Mouse (Mus musculus): ENCODE results near the gene Xlr4a.
"Not testable (repeated sequence)": the region's sequence is repeated elsewhere in the genome, so short reads cannot be mapped to it uniquely, and the experiment has no call there.

The Xlr4a gene

DNA sequence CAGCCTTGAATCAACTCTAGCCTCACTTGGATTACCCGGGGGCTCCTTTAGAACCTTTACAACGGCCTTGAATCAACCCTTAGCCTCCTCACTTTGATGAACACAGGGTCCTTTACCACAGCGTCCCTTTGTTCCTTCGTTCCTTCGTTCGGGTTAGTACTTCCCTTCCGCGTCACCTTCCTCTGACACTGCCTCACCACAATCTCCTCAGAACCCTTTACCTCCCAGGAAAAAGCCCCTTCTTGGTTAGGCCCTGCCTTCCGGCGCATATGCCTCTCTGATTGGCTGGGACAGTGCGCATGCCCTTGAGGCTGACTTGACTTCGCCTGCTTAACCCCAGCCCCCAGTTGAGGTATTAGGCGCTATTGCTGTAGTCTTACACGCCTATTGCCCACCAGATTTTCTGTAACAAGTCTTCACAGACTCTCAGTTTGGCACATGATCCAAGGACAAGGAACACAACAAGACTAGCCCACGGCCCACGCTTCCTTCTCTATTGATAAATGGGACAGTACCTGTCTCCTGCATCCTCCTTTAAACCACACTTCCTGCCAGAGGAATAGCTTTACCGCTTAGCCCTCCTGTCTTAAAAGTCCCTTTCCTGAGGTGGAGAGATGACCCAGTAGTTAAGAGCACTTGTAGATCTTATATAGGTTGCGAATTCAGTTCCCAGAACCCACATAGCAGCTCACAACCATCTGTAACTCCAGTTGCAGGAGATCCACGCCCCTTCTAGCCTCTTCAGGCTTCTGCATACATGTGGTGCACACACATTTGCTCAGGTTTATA lies at the start of gene Xlr4a:
Xlr4a (minus strand) TSS at position 212 of the 789 bp plus-strand sequence.
- ATAC-seq (ENCODE audit: low TSS enrichment): not testable (repeated sequence)

DNA sequence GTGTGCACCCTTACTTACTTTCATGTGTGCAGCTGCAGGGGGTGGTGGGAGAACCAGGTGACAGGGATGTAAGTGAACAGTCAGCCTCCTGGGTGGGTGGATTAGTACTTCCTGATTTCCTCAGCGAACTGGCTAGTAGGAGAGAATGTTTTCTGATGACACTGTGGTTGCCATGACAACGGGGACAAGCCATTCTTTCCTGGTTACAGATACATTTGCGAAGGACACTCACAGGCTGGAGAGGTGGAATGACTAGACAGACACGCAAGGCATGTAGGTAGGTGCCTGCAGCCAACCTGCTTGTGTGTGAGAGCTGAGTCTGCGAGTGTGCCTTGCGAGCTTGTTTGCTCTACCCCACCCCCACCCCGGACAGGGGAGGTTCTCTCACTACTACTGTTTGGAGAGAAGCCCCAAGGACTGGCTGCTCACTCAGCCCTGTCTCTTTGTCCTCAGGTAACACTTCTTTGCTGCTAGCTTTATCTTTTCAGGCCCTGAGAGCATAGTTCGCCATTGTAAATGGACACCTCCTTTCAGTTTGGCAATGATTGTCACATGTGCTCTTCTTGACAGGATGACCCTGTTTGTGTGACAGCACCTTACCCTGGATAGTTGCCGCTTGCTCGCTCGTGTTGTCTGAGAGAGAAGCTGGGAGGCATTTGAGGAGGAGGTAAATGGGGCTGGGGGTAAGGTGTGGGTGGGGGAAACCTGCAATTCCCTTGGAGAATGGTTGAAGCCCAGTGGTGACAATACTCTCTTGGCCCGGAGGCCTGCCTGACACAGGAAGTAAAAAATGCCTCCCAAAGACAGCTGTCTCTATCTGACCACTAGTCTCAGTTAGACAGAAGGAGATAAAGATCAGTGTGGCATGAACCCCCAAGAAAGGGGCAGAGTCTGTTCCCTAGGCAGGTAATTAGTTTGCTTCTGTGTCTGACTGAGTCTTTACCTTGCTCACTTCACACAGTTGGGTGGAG lies 40.9 kb upstream of the Xlr4a start:
- ATAC-seq (ENCODE audit: low TSS enrichment): peak; percentile 98

GRCm38 (mm10) chrX:73116747-73117146 lies 34.5 kb upstream of the Xlr4a start, which contains the start of gene Gm14685:
TSS of gene Gm14685 (plus strand) at chrX:73117047.
- not testable (repeated sequence) for ATAC-seq (ENCODE audit: low TSS enrichment)

DNA sequence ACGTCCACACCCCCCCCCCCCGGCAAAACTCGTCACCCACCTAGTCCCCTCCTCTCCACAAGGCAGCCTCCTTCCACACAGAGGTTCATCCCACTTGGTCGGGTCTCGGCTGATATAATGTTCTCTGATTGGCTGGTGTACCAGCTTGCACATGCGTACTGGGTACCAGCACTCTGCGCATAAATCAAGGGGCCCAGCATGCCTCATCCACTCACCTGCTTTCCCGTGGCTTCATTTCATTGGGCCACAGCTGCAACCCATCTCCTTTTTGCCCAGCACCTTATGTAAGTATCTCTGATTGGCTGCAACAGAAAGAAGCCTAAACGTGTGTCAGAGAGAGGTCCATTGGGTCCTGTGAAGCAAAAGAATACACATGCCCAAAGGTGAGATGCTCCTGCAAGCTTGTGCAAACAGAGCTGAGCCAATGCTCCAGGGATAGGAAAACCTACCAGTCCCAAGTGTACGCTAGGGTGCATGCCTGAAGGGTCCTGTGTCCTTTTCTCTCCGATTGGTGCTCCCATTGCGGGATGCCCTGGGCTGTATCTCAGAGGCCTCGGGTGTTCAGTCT lies 14.7 kb upstream of the Xlr4a start, which contains the start of gene Xlr3a:
Xlr3a (minus strand) TSS at position 155 of the 568 bp plus-strand sequence.
- ATAC-seq (ENCODE audit: low TSS enrichment): peak; percentile 44

- ATAC-seq (ENCODE audit: low TSS enrichment): not testable (repeated sequence)
These were observed 15.4 kb downstream of the Xlr4a start for GRCm38 (mm10) chrX:73066765-73067312.

- ATAC-seq (ENCODE audit: low TSS enrichment): peak; percentile 52
These were observed 17.9 kb downstream of the Xlr4a start, which contains the start of gene Pnma3 for GRCm38 (mm10) chrX:73064415-73064793. TSS of gene Pnma3 (plus strand) at chrX:73064787.

DNA sequence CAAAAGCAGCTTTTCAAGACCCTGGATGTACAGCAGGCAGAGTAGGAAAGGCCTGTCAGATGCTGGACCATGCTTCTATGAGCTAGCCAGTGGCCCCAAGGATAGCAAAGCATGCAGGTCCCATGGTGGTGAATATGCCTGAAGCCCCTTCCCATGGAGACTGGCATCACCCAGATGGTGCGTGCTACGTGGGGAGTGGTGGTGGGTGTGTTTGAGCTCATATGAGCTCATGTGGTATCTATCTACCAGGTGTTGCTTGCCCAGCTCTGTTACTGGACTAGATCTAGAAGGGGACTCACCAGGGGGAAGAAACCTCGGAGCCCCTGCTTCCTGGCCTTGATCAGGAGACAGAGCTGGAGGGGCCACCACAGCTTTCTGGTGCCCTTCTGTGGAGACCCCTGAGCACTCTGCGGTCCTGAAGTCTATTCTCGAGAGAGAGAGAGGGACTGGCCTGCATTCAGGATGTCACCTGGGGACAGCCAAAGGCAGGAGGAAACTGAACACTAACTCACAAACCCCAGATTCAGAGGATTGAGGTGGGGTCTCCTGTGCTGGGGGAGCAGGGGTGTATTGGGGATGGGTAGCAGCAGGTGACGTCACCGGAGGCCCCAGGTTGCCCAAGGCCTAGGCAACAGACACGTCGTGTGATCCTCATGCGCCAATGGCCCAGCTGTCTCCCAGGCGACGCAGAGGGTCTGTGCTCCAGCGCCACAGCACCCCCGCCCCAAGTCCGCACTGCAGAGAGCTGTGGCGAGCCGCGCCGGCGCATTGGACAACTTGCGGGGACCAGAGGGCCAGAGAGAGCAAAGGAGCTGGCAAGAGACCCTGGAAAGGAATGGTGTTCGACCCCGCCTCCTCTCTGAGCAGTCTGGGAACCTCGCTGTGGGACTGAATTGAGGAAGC lies 18.5 kb downstream of the Xlr4a start:
- peak; percentile 81 for ATAC-seq (ENCODE audit: low TSS enrichment)

DNA sequence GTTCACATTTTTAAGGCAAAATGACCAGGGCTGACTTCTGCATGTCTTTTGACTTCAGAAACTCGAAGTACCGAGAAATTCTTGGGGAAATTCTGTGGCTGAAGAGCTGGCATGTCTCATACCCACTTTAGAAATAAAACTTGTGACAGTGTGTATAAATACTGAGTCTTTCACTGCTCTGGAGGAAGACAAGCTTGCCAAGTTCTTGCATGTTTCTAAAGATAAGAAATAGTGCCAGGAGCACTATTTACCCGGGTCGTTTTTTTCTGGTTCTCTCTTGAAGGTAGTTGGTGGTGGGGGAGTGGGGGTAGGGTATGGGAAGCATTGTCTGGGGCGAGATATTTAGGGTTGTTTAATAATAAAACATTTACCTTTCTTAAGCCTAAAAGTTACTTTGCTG lies 20.0 kb downstream of the Xlr4a start:
- no peak for ATAC-seq (ENCODE audit: low TSS enrichment)

GRCm38 (mm10) chrX:73061528-73061927 lies 20.8 kb downstream of the Xlr4a start:
- no peak for ATAC-seq (ENCODE audit: low TSS enrichment)

DNA sequence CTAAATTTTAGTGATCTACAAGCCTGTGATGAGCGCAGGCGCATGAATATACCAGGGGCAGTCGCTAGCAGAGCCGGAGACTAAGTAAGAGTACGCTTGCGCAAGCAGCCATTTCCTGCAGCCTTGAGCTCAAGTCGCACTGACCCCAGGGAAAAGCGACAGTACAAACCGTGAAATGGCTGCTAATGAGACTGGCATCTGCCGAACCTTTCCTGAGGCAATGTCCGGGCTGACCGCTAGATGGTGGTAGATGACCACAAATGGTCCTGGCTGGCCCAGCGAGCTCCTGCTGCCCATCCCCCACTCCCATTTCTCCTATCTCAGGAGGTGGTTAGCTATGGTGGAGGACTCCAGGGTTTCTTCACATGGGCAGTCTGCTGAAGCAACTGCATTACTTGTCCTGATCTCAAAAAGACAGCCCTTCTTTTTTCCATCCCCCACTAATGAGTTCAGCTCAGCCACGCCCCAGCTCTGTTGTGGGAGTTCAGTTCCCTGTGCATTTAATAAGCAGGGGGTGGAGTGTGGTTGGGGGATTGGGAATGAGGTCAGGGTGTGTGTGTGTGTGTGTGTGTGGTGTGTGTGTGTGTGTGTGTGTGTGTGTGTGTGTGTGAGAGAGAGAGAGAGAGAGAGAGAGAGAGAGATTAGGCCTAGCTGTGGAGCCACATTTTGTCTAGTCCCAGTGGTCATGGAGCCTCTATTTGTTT lies 28.3 kb downstream of the Xlr4a start:
- ATAC-seq (ENCODE audit: low TSS enrichment): peak; percentile 100

DNA sequence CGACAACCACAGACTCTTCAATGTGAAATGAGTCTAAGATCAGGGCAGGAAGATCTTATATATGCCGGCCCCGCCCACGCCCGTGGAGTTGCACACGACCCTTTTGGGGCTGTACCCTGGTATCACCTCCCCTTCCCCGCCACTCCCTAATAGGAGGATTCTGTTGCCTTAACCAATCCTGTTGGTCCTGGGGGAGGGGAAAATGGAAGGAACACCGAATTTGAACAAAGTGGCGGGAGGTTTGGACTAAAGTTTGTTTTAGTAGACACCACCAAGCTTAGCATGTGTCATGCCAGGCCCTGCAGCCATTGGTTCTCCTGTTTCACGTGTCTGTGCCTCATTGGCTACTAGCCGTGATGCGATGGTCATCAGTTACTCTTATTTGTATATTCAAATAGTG lies 42.6 kb downstream of the Xlr4a start:
- ATAC-seq (ENCODE audit: low TSS enrichment): no peak

- ATAC-seq (ENCODE audit: low TSS enrichment): no peak
These were observed 43.4 kb downstream of the Xlr4a start for GRCm38 (mm10) chrX:73038831-73039230.

DNA sequence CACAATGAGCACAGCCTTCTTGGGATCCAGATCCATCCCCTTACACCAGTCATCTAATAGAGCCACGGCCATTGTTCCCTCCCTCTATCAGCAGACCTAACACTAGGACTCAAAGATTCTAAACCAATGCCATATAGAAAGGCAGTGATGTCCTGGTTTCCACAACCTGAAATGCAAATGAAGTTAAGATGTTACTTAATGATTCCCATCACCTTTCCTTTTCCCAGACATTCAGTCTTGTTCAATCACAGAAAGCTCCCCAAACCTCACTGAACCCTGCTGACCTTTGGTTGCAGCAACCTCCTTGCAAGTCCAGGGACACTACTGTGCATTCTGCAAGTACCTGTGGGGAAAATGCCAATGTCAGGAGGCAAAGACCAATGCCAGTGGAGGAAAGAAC lies 45.3 kb downstream of the Xlr4a start, which contains the start of gene Pnma5:
Pnma5 (minus strand) TSS at position 101 of the 400 bp plus-strand sequence.
- no peak for ATAC-seq (ENCODE audit: low TSS enrichment)

Data from frontal cortex, adult (tissue).